Mouse (Mus musculus) adrenal gland, adult 18-20 months (tissue): ENCODE results near the gene Gm21762. TPM values are rescaled to one million over a fixed set of nuclear protein-coding genes. Genes with fewer than 3 reads are reported as not detected.
"Not testable (repeated sequence)": the region's sequence is repeated elsewhere in the genome, so short reads cannot be mapped to it uniquely, and the experiment has no call there.

Experiments used
- DNase-seq, 2 experiments: peaks; one replicate each; pipeline ENCODE4 v3.0.0; 2021 to 2022; ENCODE audit warnings: low spot score in 2 of 2
- long read RNA-seq, 2 experiments: library from polyadenylated mRNA; stranded (forward); transcript quantifications; one replicate each; pipeline ENCODE4 v2.0.0; 2021
- total RNA-seq, 2 experiments: library from RNA; stranded (reverse); gene quantifications; 1 replicate in 1 of 2; 2 replicates in 1 of 2; pipeline ENCODE4 v1.2.3; 2021

The Gm21762 gene
- not detected for total RNA-seq
- long read RNA-seq, experiment 1 = 0 reads
- long read RNA-seq, experiment 2 = 0 reads

GRCm38 (mm10) chr13:120215847-120216246 lies at the start of gene Gm21762:
TSS of gene Gm21762 (minus strand) at chr13:120215947.
- not testable (repeated sequence) for DNase-seq

DNA sequence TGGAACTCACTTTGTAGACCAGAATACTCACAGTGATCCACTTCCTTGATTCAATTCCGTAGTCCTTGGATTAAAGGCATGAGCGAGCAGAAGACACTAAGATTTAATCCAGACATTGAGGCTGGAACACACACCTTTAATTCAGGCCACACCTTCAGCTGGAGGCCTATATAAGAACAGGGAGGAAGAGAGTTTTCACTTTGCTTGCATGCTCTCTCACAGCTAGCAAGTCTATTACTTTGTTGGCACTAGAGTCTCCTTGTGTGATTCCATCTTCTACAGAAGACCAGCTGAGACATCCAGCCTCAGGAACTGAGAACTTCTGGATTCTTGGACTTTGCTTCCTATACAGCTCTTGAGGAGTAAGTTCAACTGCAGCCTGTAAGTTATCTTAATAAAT lies 47.1 kb upstream of the Gm21762 start, which contains the start of gene AF067061:
Gene AF067061 (plus strand): TSS at position 245 of the 400 bp plus-strand sequence.
- not testable (repeated sequence) for DNase-seq

DNA sequence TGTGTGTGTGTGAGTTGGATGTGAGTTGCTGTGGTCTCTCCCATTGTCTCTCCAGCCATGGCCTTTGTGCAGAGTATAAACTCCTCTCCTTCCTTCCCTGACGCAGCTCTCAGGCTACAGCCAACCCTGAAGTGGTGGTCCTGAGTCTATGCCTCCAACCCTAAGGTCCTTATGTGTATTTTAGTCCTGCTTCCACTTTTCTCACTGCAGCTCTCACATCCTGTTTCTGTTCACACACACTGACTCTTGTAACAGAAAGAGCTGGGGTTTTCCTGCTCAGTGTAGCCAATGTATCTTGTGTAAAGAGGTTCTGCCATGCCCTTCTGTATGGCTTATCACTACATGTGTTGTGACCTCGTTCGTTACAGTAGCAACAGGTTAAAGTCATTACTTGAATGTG lies 44.0 kb upstream of the Gm21762 start:
- DNase-seq = not testable (repeated sequence)

DNA sequence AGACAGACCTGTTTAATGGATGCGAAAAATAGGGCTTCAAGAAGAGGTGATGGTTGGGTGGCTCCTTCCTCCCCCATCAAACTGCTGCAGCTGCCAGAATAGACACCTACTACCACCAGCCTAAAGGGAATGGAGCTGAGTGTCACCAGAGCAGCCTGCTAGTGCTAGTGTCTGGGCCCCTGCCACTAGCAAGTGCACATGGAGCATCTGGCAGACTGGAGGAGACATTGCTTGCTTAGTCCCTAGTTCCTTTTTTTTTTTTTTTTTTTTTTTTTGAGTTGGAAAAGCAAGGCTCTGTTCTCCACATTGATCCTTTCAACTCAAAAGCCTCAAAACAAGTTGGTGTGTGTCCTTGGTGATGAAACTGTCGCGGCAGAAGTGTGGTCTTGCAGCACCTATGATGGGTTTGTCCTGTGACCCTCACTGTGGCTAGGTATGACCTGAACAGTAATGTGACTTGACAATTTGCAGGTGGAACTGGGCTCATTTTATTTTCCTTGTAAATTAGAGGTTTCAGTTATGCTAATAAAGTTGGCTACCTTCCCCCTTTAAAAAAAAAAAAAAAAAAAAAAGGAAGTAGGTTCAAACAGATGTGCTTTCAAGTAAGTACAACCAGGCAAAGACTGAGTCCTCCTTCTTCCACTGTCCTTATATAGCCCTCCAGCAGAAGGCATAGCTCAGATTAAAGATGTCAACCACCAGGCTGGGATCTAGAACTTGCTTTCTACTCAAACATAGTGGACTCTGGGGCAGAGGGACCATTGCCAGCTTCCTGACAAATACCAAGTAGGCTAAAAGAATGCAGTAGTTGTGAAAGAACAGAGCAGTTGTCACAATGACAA lies 43.3 kb upstream of the Gm21762 start:
- not testable (repeated sequence) for DNase-seq

GRCm38 (mm10) chr13:120251208-120251924 lies 35.6 kb upstream of the Gm21762 start:
- not testable (repeated sequence) for DNase-seq

DNA sequence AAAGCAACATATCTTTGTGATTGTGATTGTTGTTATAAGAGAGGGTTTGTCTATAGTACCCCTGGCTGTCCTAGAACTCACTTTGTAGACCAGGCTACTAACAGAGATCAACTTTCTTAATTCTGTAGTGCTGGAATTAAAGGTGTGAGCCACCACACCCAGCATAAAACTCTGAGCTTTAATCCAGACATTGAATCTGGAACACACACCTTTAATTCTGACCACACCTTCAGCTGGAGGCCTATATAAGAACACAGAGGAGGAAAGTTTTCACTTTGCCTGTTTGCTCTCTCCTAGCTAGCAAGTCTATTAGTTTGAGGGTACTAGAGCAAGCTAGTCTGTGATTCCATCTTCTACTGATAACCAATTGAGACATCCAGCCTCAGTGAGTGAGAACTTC lies 23.1 kb upstream of the Gm21762 start, which contains the start of gene Gm21731:
Gene Gm21731 (plus strand): TSS at position 301 of the 400 bp plus-strand sequence.
- not testable (repeated sequence) for DNase-seq

GRCm38 (mm10) chr13:120232447-120233049 lies 16.8 kb upstream of the Gm21762 start:
- DNase-seq = not testable (repeated sequence)

- DNase-seq = not testable (repeated sequence)
Measured at GRCm38 (mm10) chr13:120231798-120232197, 16.1 kb upstream of the Gm21762 start.

DNA sequence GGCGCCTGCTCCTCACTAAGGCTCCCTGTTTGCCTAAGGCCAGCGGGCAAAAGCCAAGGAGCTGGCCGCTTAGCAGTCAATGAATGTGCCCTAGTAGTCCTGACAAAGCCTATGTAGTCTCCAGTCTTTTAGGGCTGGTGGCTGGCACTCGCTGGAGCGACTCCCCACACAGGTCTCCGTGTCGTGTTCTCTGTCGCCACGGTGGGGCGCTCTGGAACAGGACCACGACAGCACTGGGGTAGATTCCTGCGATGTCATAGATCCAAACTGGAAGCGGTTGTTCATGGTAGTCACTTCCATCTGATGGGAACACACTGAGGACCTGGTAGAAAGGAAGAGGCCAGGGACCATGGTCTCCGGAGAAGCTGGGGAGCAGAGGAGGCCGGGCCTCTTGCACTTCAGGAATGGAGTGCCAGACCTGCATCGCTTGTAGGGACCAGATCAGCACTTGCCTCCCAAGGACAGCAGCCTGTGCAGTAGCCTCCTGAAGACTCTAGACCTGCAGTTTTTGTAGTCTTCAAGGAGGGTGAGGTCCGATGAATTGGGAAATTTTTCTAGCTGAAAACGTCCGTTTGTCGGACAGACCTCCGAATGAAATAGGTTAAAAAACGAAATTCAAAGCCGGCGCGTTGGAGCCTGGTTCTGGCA lies 7.4 kb upstream of the Gm21762 start:
- DNase-seq = not testable (repeated sequence)

- DNase-seq = not testable (repeated sequence)
Measured at GRCm38 (mm10) chr13:120220922-120221321, 5.2 kb upstream of the Gm21762 start.

DNA sequence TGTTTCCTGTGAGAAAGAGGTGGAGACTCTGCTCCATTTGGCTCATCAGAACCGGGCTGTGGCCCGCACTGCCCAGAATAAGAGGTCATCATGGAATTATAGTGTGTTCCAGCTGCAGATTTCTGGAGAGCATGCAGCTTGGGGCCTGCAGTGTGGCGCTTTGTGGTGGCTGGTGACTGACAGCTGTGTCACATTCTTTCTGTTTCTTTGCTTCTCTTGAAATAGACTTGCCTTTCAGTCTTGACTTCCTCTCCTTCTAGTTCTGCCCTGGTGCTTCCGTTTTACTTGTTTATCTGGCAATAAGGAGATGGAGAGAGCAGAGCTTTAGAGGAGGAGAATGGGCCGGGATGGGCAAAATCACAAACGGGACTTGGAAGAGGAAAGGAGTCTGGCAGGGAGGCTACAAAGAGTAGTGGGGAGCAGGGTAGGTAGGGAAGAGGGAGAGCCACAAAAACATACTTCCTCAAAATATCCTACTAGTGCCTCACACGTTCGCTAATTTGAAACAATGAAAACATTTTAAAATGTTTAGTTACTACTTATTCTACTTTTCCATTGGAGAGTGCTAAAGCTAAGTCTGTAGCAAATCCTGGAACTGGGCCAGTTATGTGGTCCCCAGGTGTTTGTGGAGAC lies 19.4 kb downstream of the Gm21762 start:
- not testable (repeated sequence) for DNase-seq

- DNase-seq = not testable (repeated sequence)
Measured at GRCm38 (mm10) chr13:120172133-120172532, 43.6 kb downstream of the Gm21762 start, which contains the start of gene Gm21818. TSS of gene Gm21818 (plus strand) at chr13:120172433.

DNA sequence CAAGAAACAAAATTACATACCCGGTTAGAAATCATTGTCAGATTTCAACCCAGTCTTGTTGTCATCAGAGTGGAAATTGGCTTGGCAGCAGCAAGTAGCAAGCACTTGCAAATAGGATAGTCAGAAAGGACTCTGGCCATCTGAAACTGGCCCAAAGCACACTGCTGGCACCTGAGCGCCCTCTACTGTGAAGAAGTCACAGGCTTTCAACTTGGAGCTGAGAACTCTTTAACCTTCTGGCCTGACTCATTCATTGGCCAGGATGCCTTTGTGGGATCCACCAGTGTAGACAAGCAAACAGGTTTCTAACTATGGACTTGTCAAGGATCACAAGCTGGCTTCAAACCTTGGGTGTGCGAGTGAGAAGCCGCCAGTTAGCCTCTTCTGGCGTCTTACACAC lies 47.4 kb downstream of the Gm21762 start:
- DNase-seq = peak in 1 of 2 experiments; percentile 21

Other genes with a start within 250 kb of the Gm21762 start
- gene Gm36079, start 188.9 kb downstream of the Gm21762 start, total RNA-seq = not detected
- gene Gm21188, start 163.8 kb downstream of the Gm21762 start, total RNA-seq = under 1 TPM in 1 of 2 experiments, not detected in 1; 0.58 TPM
- not detected for gene Gm20767, start 75.7 kb downstream of the Gm21762 start, total RNA-seq
- gene Gm21818, start 43.5 kb downstream of the Gm21762 start, total RNA-seq = not detected
- gene Gm21731, start 23.2 kb upstream of the Gm21762 start, total RNA-seq = not detected
- not detected for gene AF067061, start 47.2 kb upstream of the Gm21762 start, total RNA-seq
- gene BC147527, start 84.4 kb upstream of the Gm21762 start, total RNA-seq = under 1 TPM in 1 of 2 experiments, not detected in 1; 0.35 TPM
- not detected for gene Tcstv3, start 100.9 kb upstream of the Gm21762 start, total RNA-seq